Mouse (Mus musculus) MEL (cell line): ENCODE measurements around the gene 5031410I06Rik. TPM values are rescaled to one million over a fixed set of nuclear protein-coding genes. Genes with fewer than 3 reads are reported as not detected.
"Not testable (repeated sequence)": the region's sequence is repeated elsewhere in the genome, so short reads cannot be mapped to it uniquely, and the experiment has no call there.

Source experiments
- DNase-seq: peaks from one replicate; pipeline ENCODE4 v3.0.0; 2011; ENCODE audit warnings: low read depth, low spot score
- H3K27ac ChIP-seq: 2 replicates; pipeline ENCODE4 v1.5.1; 2012; ENCODE audit warnings: low read depth, mild to moderate bottlenecking, control low read depth, low read length, moderate library complexity; ENCODE audit not compliant: control insufficient read depth
- H3K27me3 ChIP-seq, 2 experiments: fragments of 150-350 bp in 1 of 2; sonication (generic) in 1 of 2; 2 replicates each; pipeline ENCODE4 v1.6.1; 2012; ENCODE audit warnings: low read length in 2 of 2, mild to moderate bottlenecking in 2 of 2, improper control_type of control experiment in 1 of 2, moderate library complexity in 1 of 2; ENCODE audit not compliant: insufficient read depth in 2 of 2, control insufficient read depth in 1 of 2
- H3K36me3 ChIP-seq, 2 experiments: 2 replicates each; pipeline ENCODE4 v1.6.1; 2012 to 2014; ENCODE audit warnings: low read length in 2 of 2, improper control_type of control experiment in 1 of 2, inconsistent platforms in 1 of 2, mild to moderate bottlenecking in 1 of 2; ENCODE audit not compliant: insufficient read depth in 2 of 2, control insufficient read depth in 1 of 2
- H3K4me1 ChIP-seq, 2 experiments: fragments of 150-350 bp in 1 of 2; sonication (generic) in 1 of 2; 2 replicates each; pipeline ENCODE4 v1.6.1; 2012; ENCODE audit warnings: low read length in 2 of 2, improper control_type of control experiment in 1 of 2, mild to moderate bottlenecking in 1 of 2; ENCODE audit not compliant: insufficient read depth in 2 of 2, control insufficient read depth in 1 of 2
- H3K4me3 ChIP-seq, 2 experiments: fragments of 150-350 bp in 1 of 2; sonication (generic) in 1 of 2; 2 replicates each; pipeline ENCODE4 v1.5.1; 2012; ENCODE audit warnings: low read depth in 2 of 2, low read length in 2 of 2, mild to moderate bottlenecking in 2 of 2, moderate library complexity in 2 of 2, control low read depth in 1 of 2, improper control_type of control experiment in 1 of 2; ENCODE audit not compliant: control insufficient read depth in 1 of 2, insufficient read depth in 1 of 2
- H3K79me2 ChIP-seq: 2 replicates; pipeline ENCODE4 v1.6.1; 2012; ENCODE audit warnings: mild to moderate bottlenecking, low read length, moderate library complexity; ENCODE audit not compliant: control insufficient read depth, poor library complexity, insufficient read depth
- H3K9ac ChIP-seq: 2 replicates; pipeline ENCODE4 v1.6.1; 2012; ENCODE audit warnings: low read depth, mild to moderate bottlenecking, control low read depth, low read length, moderate library complexity; ENCODE audit not compliant: control insufficient read depth, poor library complexity, severe bottlenecking
- H3K9me3 ChIP-seq: fragments of 150-350 bp; sonication (generic); replicated peaks from 2 replicates; pipeline ENCODE4 v1.6.1; 2012; ENCODE audit warnings: mild to moderate bottlenecking, low read length, improper control_type of control experiment, moderate library complexity; ENCODE audit not compliant: insufficient read depth
- E2F4 ChIP-seq: IDR thresholded peaks from 2 replicates; pipeline ENCODE4 v1.6.1; 2011; ENCODE audit warnings: low read depth, low read length, improper control_type of control experiment, borderline replicate concordance
- ELF1 ChIP-seq: IDR thresholded peaks from 2 replicates; pipeline ENCODE4 v1.6.1; 2014; ENCODE audit warnings: low read depth, mild to moderate bottlenecking, inconsistent platforms, low read length, improper control_type of control experiment, moderate library complexity
- EP300 ChIP-seq, 2 experiments: IDR thresholded peaks; 2 replicates each; pipeline ENCODE4 v1.6.1; 2011; ENCODE audit warnings: improper control_type of control experiment in 2 of 2, low read length in 2 of 2, low read depth in 1 of 2, mild to moderate bottlenecking in 1 of 2
- GABPA ChIP-seq: IDR thresholded peaks from 2 replicates; pipeline ENCODE4 v1.6.1; 2012; ENCODE audit warnings: low read depth, mild to moderate bottlenecking, inconsistent platforms, low read length, improper control_type of control experiment, moderate library complexity
- GATA1 ChIP-seq: IDR thresholded peaks from 2 replicates; pipeline ENCODE4 v1.6.1; 2011; ENCODE audit warnings: low read depth, low read length, improper control_type of control experiment
- HCFC1 ChIP-seq: IDR thresholded peaks from 2 replicates; pipeline ENCODE4 v1.6.1; 2012; ENCODE audit warnings: low read depth, mild to moderate bottlenecking, inconsistent platforms, low read length, improper control_type of control experiment, moderate library complexity
- JUND ChIP-seq: IDR thresholded peaks from 2 replicates; pipeline ENCODE4 v1.6.1; 2011; ENCODE audit warnings: low read depth, mild to moderate bottlenecking, improper control_type of control experiment, low read length
- MAX ChIP-seq: IDR thresholded peaks from 2 replicates; pipeline ENCODE4 v1.6.1; 2011; ENCODE audit warnings: low read length, improper control_type of control experiment
- MYB ChIP-seq: IDR thresholded peaks from 2 replicates; pipeline ENCODE4 v1.6.1; 2011; ENCODE audit warnings: mild to moderate bottlenecking, low read depth, low read length, improper control_type of control experiment
- MYC ChIP-seq: IDR thresholded peaks from 2 replicates; pipeline ENCODE4 v1.6.1; 2011; ENCODE audit warnings: low read depth, mild to moderate bottlenecking, low read length, improper control_type of control experiment, moderate library complexity
- POLR2A ChIP-seq, 2 experiments: IDR thresholded peaks; 2 replicates each; pipeline ENCODE4 v1.6.1; 2011 to 2012; ENCODE audit warnings: low read length in 2 of 2, mild to moderate bottlenecking in 2 of 2, control low read depth in 1 of 2, improper control_type of control experiment in 1 of 2, low read depth in 1 of 2, moderate library complexity in 1 of 2; ENCODE audit not compliant: control insufficient read depth in 1 of 2, insufficient read depth in 1 of 2, poor library complexity in 1 of 2
- RAD21 ChIP-seq: IDR thresholded peaks from 2 replicates; pipeline ENCODE4 v1.6.1; 2011; ENCODE audit warnings: mild to moderate bottlenecking, low read depth, low read length, improper control_type of control experiment
- SIN3A ChIP-seq: IDR thresholded peaks from 2 replicates; pipeline ENCODE4 v1.6.1; 2012; ENCODE audit warnings: low read length, improper control_type of control experiment, inconsistent platforms
- TAL1 ChIP-seq: IDR thresholded peaks from 2 replicates; pipeline ENCODE4 v1.6.1; 2012; ENCODE audit warnings: mild to moderate bottlenecking, inconsistent platforms, low read length, moderate library complexity, mixed read lengths
- TBP ChIP-seq: IDR thresholded peaks from 2 replicates; pipeline ENCODE4 v1.8.0; 2011; ENCODE audit warnings: low read depth, low read length, improper control_type of control experiment
- TCF12 ChIP-seq: IDR thresholded peaks from 2 replicates; pipeline ENCODE4 v1.6.1; 2014; ENCODE audit warnings: low read depth, mild to moderate bottlenecking, inconsistent platforms, low read length, improper control_type of control experiment, moderate library complexity
- UBTF ChIP-seq: IDR thresholded peaks from 2 replicates; pipeline ENCODE4 v1.6.1; 2012; ENCODE audit warnings: low read depth, mild to moderate bottlenecking, inconsistent platforms, low read length, improper control_type of control experiment, moderate library complexity, borderline replicate concordance; ENCODE audit not compliant: insufficient read depth
- ZMIZ1 ChIP-seq: IDR thresholded peaks from 2 replicates; pipeline ENCODE4 v1.6.1; 2012; ENCODE audit warnings: low read depth, mild to moderate bottlenecking, inconsistent platforms, low read length, improper control_type of control experiment, moderate library complexity
- ZNF384 ChIP-seq: IDR thresholded peaks from 2 replicates; pipeline ENCODE4 v1.6.1; 2012; ENCODE audit warnings: low read depth, mild to moderate bottlenecking, inconsistent platforms, low read length, improper control_type of control experiment
- polyA plus RNA-seq, 2 experiments: library from polyadenylated mRNA; stranded (reverse) in 1 of 2; unstranded in 1 of 2; fragments of >175 nt in 1 of 2; fragments of >200 nt in 1 of 2; gene quantifications; 2 replicates each; pipeline versions ENCODE4 v1.2.1 to v1.2.4; 2012; ENCODE audit warnings: low replicate concordance in 2 of 2, low read depth in 1 of 2; ENCODE audit not compliant: insufficient read length in 2 of 2, insufficient read depth in 1 of 2, missing spikeins in 1 of 2
- total RNA-seq: library from RNA; depleted of rRNA; stranded (reverse); fragments of 300-350 nt; gene quantifications from 2 replicates; pipeline ENCODE4 v1.2.3, GENCODE M21; 2012; rRNA removed

5031410I06Rik gene
- total RNA-seq (not detected in 2 replicates), polyA plus RNA-seq (not detected)

- DNase-seq, H3K27me3 ChIP-seq, H3K36me3 ChIP-seq, H3K9me3 ChIP-seq, H3K4me1 ChIP-seq, H3K4me3 ChIP-seq, H3K79me2 ChIP-seq, H3K27ac ChIP-seq, H3K9ac ChIP-seq: not testable (repeated sequence)
Observed at GRCm38 (mm10) chr5:26105262-26105661, at the start of gene 5031410I06Rik. Gene 5031410I06Rik, minus strand, starts transcription at chr5:26105362.

- no peaks in the 10 kb centered on the region for H3K9me3 ChIP-seq
- no peaks in the 10 kb centered on the region for H3K27me3 ChIP-seq
- TF ChIP-seq EP300 (IDR thresholded peaks at IDR 0.05; ENCODE audit: low read depth in 1 of 2, low read length in 2 of 2) (no peak), GATA1 (no peak), GABPA (no peak), TBP (no peak), JUND (no peak), HCFC1 (no peak), TAL1 (no peak), ZMIZ1 (no peak), MAX (no peak), SIN3A (no peak), RAD21 (no peak), TCF12 (no peak), UBTF (no peak), E2F4 (no peak), MYB (no peak), POLR2A (IDR thresholded peaks at IDR 0.05; ENCODE audit: control insufficient read depth in 1 of 2, insufficient read depth in 1 of 2, low read depth in 1 of 2, low read length in 2 of 2, poor library complexity in 1 of 2) (no peak), ZNF384 (no peak), MYC (no peak), ELF1 (no peak)
- no peak overlapping the region for H3K27ac ChIP-seq
- H3K79me2 ChIP-seq = no peaks in the 10 kb centered on the region
- no peak overlapping the region for H3K9ac ChIP-seq
- H3K36me3 ChIP-seq = no peaks in the 10 kb centered on the region
- DNase-seq = no peak
- H3K4me1 ChIP-seq = no peaks in the 10 kb centered on the region
- H3K4me3 ChIP-seq = no peak overlapping the region
Observed at GRCm38 (mm10) chr5:26142891-26143290, 37.7 kb upstream of the 5031410I06Rik start.

- not testable (repeated sequence) for H3K27ac ChIP-seq, H3K27me3 ChIP-seq, H3K36me3 ChIP-seq, H3K9ac ChIP-seq, H3K79me2 ChIP-seq, H3K4me3 ChIP-seq, DNase-seq, H3K4me1 ChIP-seq, H3K9me3 ChIP-seq
Observed at GRCm38 (mm10) chr5:26121321-26121720, 16.2 kb upstream of the 5031410I06Rik start, which contains the start of gene Gm10220. Gene Gm10220, minus strand, starts transcription at chr5:26121421.

- H3K4me1 ChIP-seq, H3K27me3 ChIP-seq, DNase-seq, H3K27ac ChIP-seq, H3K36me3 ChIP-seq, H3K79me2 ChIP-seq, H3K9me3 ChIP-seq, H3K4me3 ChIP-seq, H3K9ac ChIP-seq: not testable (repeated sequence)
Observed at GRCm38 (mm10) chr5:26089191-26089590, 16.0 kb downstream of the 5031410I06Rik start, which contains the start of gene Gm10471. Gene Gm10471, minus strand, starts transcription at chr5:26089291.
